Mouse (Mus musculus) forebrain, postnatal 0 days (tissue): ENCODE results near the gene Uqcc1. TPM values are rescaled to one million over a fixed set of nuclear protein-coding genes. Genes with fewer than 3 reads are reported as not detected.

ENCODE experiments used
- ATAC-seq: fragments of 200-750 bp; cut with Nextera tagmentation; 2 replicates; pipeline ENCODE4 v1.8.0; 2017; ENCODE audit warnings: mild to moderate bottlenecking, moderate library complexity
- DNase-seq: peaks from one replicate; pipeline ENCODE4 v3.0.0-alpha.2; 2015
- H3K27ac ChIP-seq: fragments of 300-500 bp; sonication (generic); 2 replicates; pipeline ENCODE4 v1.5.1; 2014; ENCODE audit warnings: low read depth, mild to moderate bottlenecking, antibody characterized with exemption, low read length, moderate library complexity, mixed read lengths
- H3K27me3 ChIP-seq: fragments of 300-500 bp; sonication (generic); 2 replicates; pipeline ENCODE4 v1.6.1; 2014; ENCODE audit warnings: mild to moderate bottlenecking, low read length, mixed read lengths; ENCODE audit not compliant: insufficient read depth
- H3K36me3 ChIP-seq: fragments of 300-500 bp; sonication (generic); 2 replicates; pipeline ENCODE4 v1.6.1; 2014; ENCODE audit warnings: mild to moderate bottlenecking, moderate library complexity; ENCODE audit not compliant: insufficient read depth
- H3K4me1 ChIP-seq: fragments of 300-500 bp; sonication (generic); 2 replicates; pipeline ENCODE4 v1.6.1; 2014; ENCODE audit warnings: antibody characterized with exemption; ENCODE audit not compliant: insufficient read depth
- H3K4me2 ChIP-seq: fragments of 300-500 bp; sonication (generic); 2 replicates; pipeline ENCODE4 v1.6.1; 2014; ENCODE audit warnings: low read depth, mild to moderate bottlenecking, moderate library complexity
- H3K4me3 ChIP-seq: fragments of 300-500 bp; sonication (generic); 2 replicates; pipeline ENCODE4 v1.5.1; 2014; ENCODE audit warnings: low read depth, low read length, mixed read lengths
- H3K9ac ChIP-seq: fragments of 300-500 bp; sonication (generic); 2 replicates; pipeline ENCODE4 v1.6.1; 2014; ENCODE audit warnings: mild to moderate bottlenecking
- H3K9me3 ChIP-seq: fragments of 300-500 bp; sonication (generic); 2 replicates; pipeline ENCODE4 v1.6.1; 2016; ENCODE audit warnings: low read length
- CTCF ChIP-seq: sonication (generic); IDR thresholded peaks from 2 replicates; pipeline ENCODE4 v1.5.1; 2016; ENCODE audit warnings: antibody characterized with exemption, control low read depth, low read depth
- WGBS: fragments of 180-500 bp; shearing (Covaris S2); extraction: QIAGEN DNeasy Blood & Tissue Kit; methylation state at CpG from one replicate; pipeline ENCODE4 v1.1.7; 2014; 5-methylcytosine and 5-hydroxymethylcytosine counted together
- polyA plus RNA-seq: library from polyadenylated mRNA; unstranded; fragments of >200 nt; fragmentation: Nextera tagmentation; extraction: Ambion mirVana; gene quantifications from 2 replicates; pipeline ENCODE4 v1.2.1, GENCODE M21; 2015
- total RNA-seq: library from RNA; depleted of rRNA; stranded (reverse); fragments of >200 nt; gene quantifications from 2 replicates; pipeline ENCODE4 v1.2.3, GENCODE M21; 2014

The Uqcc1 gene
- total and polyA plus RNA-seq, 2 experiments from 2014 or later: 63.0 to 67.7 TPM

DNA sequence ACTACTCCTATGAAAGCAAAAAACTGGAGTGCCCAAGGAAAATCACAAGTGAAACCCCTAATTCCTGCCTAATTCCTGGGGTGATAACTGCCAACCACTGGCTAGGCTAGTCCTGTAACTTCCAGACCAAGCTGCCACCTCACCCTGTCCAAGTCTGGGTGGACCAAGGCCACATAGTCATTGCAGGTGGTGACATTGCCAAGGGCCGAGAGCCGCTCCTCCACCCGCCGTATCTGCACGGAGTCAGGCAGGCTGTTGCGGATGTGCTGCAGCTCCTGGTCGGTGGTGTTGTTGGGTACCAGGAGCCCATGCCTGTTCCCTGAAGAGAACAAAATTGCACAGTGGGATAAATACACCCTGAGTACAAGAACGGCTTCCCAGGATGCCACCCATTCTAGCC is 106.4 kb downstream of the Uqcc1 start:
- H3K27ac ChIP-seq: no peak overlapping the region
- H3K36me3 ChIP-seq: peaks cover 32% of the 10 kb centered on the region
- no peaks in the 10 kb centered on the region for H3K9me3 ChIP-seq
- H3K27me3 ChIP-seq: no peaks in the 10 kb centered on the region
- H3K4me3 ChIP-seq: no peak overlapping the region
- no peak for ATAC-seq
- no peak overlapping the region for H3K9ac ChIP-seq
- H3K4me1 ChIP-seq: peaks cover 12% of the 10 kb centered on the region
- WGBS: 98% methylated on average over 8 of the region's 8 CpGs
- H3K4me2 ChIP-seq: no peak overlapping the region
- no peak for TF ChIP-seq CTCF
- no peak for DNase-seq

DNA sequence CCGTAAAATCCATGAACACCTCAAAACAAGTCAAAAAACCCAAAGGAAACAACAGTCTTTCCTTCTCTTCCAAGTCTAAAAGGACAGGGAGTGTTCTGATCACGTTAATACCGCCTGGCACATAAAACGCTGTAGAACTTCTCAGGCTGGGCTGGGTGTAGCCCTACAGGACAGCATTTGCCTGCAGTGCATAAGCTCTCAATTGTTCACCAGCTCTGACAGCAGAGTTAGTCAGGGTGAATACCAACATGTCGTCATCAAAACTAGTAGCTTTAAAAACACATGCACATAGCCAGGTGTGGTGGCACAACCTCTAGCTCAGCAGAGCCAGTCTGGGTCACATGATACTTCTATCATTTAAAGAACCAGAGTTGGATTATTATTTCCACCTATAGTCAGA is 109.3 kb downstream of the Uqcc1 start:
- Histone ChIP-seq H3K27me3 (no peaks in the 10 kb centered on the region), H3K36me3 (peaks cover 40% of the 10 kb centered on the region), H3K4me1 (peaks cover 6% of the 10 kb centered on the region), H3K4me2 (no peak overlapping the region), H3K9me3 (no peaks in the 10 kb centered on the region), H3K27ac (no peak overlapping the region), H3K4me3 (no peak overlapping the region), H3K9ac (no peak overlapping the region)
- DNase-seq (no peak), ATAC-seq (no peak)
- TF ChIP-seq CTCF: no peak
- 91% methylated on average over 5 of the region's 5 CpGs for WGBS

DNA sequence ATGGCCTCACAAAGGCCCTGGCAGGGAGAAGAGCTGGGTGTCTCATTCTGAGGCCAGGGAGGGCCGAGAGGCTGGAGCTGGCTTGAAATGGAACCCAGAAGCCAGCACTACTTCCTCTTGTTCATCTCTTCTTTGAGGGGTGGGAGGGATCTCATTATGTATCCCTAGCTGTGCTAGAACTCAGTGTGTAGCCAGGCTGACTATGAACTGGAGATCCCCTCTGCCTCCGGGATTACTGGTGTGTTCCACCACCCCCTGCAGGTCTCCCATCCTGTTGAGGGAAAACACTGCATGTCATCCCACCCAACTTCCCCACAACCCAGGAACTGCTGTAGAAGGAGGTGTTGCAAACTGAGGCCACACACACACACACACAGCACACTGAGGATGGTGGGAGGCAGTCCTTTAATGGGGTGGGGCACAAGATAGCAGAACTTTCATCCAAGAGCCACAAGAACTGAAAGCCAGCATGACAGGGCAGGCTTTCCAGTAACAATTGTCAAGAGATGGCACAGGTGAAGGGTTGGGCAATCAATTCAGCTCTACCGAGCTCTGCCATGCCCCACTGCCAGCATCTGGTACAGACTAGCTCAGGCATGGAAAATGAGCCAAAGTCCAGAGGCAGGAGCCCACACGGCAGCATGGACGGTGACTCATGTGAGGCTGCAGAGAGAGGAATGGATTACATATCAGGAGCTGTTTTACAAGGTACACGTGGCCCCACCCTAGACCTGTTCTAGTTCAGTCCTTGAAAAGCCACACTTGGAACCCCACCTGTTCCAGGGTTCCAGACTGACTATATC is 110.5 kb downstream of the Uqcc1 start:
- Histone ChIP-seq H3K27ac (peak overlapping the region; percentile 81), H3K27me3 (no peaks in the 10 kb centered on the region), H3K9ac (peak overlapping the region; percentile 79), H3K4me3 (peak overlapping the region; percentile 54), H3K36me3 (peaks cover 49% of the 10 kb centered on the region), H3K4me2 (peak overlapping the region; percentile 93), H3K9me3 (no peaks in the 10 kb centered on the region), H3K4me1 (peaks cover 6% of the 10 kb centered on the region; the same call in 1 of the 2 replicates)
- DNase-seq (no peak), ATAC-seq (no peak; the same call in 1 of the 2 replicates)
- TF ChIP-seq CTCF: no peak
- WGBS: 62% methylated on average over 6 of the region's 6 CpGs

DNA sequence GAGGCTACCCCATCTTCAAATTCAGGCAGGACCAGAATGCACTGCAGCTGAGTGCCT is 110.9 kb downstream of the Uqcc1 start, which contains the start of gene BC029722:
Gene BC029722, minus strand, starts transcription at position 35 of the 57 bp plus-strand sequence.
- ATAC-seq (no peak), DNase-seq (no peak)
- Histone ChIP-seq H3K36me3 (peaks cover 53% of the 10 kb centered on the region), H3K4me2 (peak within 1 kb of the TSS; percentile 93), H3K4me3 (peak within 1 kb of the TSS; percentile 54), H3K27ac (peak within 1 kb of the TSS; percentile 81), H3K9ac (peak within 1 kb of the TSS; percentile 79), H3K9me3 (no peaks in the 10 kb centered on the region), H3K4me1 (peaks cover 6% of the 10 kb centered on the region; the same call in 1 of the 2 replicates), H3K27me3 (no peaks in the 10 kb centered on the region)
- TF ChIP-seq CTCF: no peak

GRCm38 (mm10) chr2:155818596-155819391 is 111.3 kb downstream of the Uqcc1 start:
- peak overlapping the region; percentile 93 for H3K4me2 ChIP-seq
- DNase-seq (peak; percentile 94), ATAC-seq (peak; percentile 94)
- peaks cover 55% of the 10 kb centered on the region for H3K36me3 ChIP-seq
- H3K27ac ChIP-seq: peak overlapping the region; percentile 81
- no peaks in the 10 kb centered on the region for H3K9me3 ChIP-seq
- WGBS: 4% methylated on average over 37 of the region's 37 CpGs
- no peak for TF ChIP-seq CTCF
- peak overlapping the region; percentile 79 for H3K9ac ChIP-seq
- peaks cover 6% of the 10 kb centered on the region; the same call in 1 of the 2 replicates for H3K4me1 ChIP-seq
- peak overlapping the region; percentile 54 for H3K4me3 ChIP-seq
- no peaks in the 10 kb centered on the region for H3K27me3 ChIP-seq

GRCm38 (mm10) chr2:155817301-155818245 is 112.5 kb downstream of the Uqcc1 start:
- Histone ChIP-seq H3K4me3 (peak overlapping the region; percentile 54; the same call in 1 of the 2 replicates), H3K9me3 (no peaks in the 10 kb centered on the region), H3K27ac (peak overlapping the region; percentile 81; the same call in 1 of the 2 replicates), H3K27me3 (no peaks in the 10 kb centered on the region), H3K4me2 (peak overlapping the region; percentile 93), H3K9ac (peak overlapping the region; percentile 79), H3K36me3 (peaks cover 43% of the 10 kb centered on the region), H3K4me1 (peaks cover 6% of the 10 kb centered on the region; the same call in 1 of the 2 replicates)
- no peak for TF ChIP-seq CTCF
- no peak for DNase-seq
- no peak for ATAC-seq
- 79% methylated on average over 10 of the region's 10 CpGs for WGBS
